In genomic region chr5:64159781-64160704, GRCm38 (mm10) we compare ENCODE assay signal across 8 mouse cellular contexts. TPM values are rescaled to one million over a fixed set of nuclear protein-coding genes. Genes with fewer than 3 reads are reported as not detected.
DNase-seq lines count a peak whose midpoint lies in the region; ATAC-seq and TF ChIP-seq lines count a peak whose summit lies in the region.

No protein-coding gene starts in this region.

- DNase-seq in 3T3-L1 (ENCODE audit: low read depth, low spot score) = peak; percentile 66
- DNase-seq in adrenal gland, postnatal 25 days = peak; percentile 58
- DNase-seq in kidney, postnatal 14 days = peak; percentile 71
- no peak for DNase-seq in liver, embryonic 14.5 days (ENCODE audit: low read depth in 3 of 3, low spot score in 3 of 3)
- DNase-seq in neural tube, embryonic 10.5 days (ENCODE audit: extremely low spot score, low spot score) = peak; percentile 83

- no peak overlapping the region for H3K27ac ChIP-seq in embryonic fibroblast, embryonic 13.5 days (ENCODE audit: insufficient read depth, low read length)
- H3K27ac ChIP-seq in heart, embryonic 15.5 days = peak overlapping the region; percentile 20; the same call in 1 of the 2 replicates
- H3K27ac ChIP-seq in liver, embryonic 14.5 days = no peak overlapping the region; the same call in 1 of the 2 replicates
- peak overlapping the region; percentile 30; the same call in 1 of the 2 replicates for H3K27ac ChIP-seq in stomach, embryonic 14.5 days (ENCODE audit: low read length)

- 0 out of 2 replicates have a peak, but pooled peaks have one; percentile 11 for TF ChIP-seq CTCF in embryonic fibroblast, embryonic 13.5 days (IDR thresholded peaks at IDR 0.05; ENCODE audit: borderline replicate concordance, insufficient read depth, low read length)
- peak; percentile 24; the same call in 1 of the 2 replicates for TF ChIP-seq CTCF in liver, embryonic 14.5 days (IDR thresholded peaks at IDR 0.05; ENCODE audit: low read depth)

- under 1% methylated on average over 61 of the region's 63 CpGs for WGBS in heart, embryonic 15.5 days
- under 1% methylated on average over 61 of the region's 63 CpGs for WGBS in liver, embryonic 14.5 days (ENCODE audit: insufficient replicate concordance)
- WGBS in stomach, embryonic 14.5 days = under 1% methylated on average over 58 of the region's 63 CpGs

- ATAC-seq in heart, embryonic 15.5 days (replicated peaks; ENCODE audit: insufficient number of reproducible peaks, insufficient read depth, low FRiP score, low read depth) = peak; percentile 52
- ATAC-seq in liver, embryonic 14.5 days (ENCODE audit: insufficient read depth) = peak; percentile 55
- ATAC-seq in stomach, embryonic 14.5 days (ENCODE audit: insufficient number of reproducible peaks, insufficient read depth, low FRiP score, low read depth) = peak; percentile 65

- H3K36me3 ChIP-seq in heart, embryonic 15.5 days = no peaks in the 10 kb centered on the region
- no peaks in the 10 kb centered on the region for H3K36me3 ChIP-seq in liver, embryonic 14.5 days (replicated peaks; ENCODE audit: control insufficient read depth, insufficient read depth, low read depth)
- H3K36me3 ChIP-seq in stomach, embryonic 14.5 days (ENCODE audit: control insufficient read depth, insufficient read depth, low read length) = no peaks in the 10 kb centered on the region

- H3K9ac ChIP-seq in heart, embryonic 15.5 days = peak overlapping the region; percentile 67
- peak overlapping the region; percentile 79 for H3K9ac ChIP-seq in liver, embryonic 14.5 days (replicated peaks)
- peak overlapping the region; percentile 71 for H3K9ac ChIP-seq in stomach, embryonic 14.5 days (replicated peaks; ENCODE audit: low read depth, low read length)

- peak overlapping the region; percentile 88 for H3K4me3 ChIP-seq in embryonic fibroblast, embryonic 13.5 days (ENCODE audit: insufficient read depth, low read length)
- peak overlapping the region; percentile 76 for H3K4me3 ChIP-seq in heart, embryonic 15.5 days
- peak overlapping the region; percentile 61 to 83 for H3K4me3 ChIP-seq in liver, embryonic 14.5 days (ENCODE audit: insufficient read depth in 1 of 2, low read depth in 2 of 2, low read length in 2 of 2)
- H3K4me3 ChIP-seq in stomach, embryonic 14.5 days (ENCODE audit: low read depth, low read length) = peak overlapping the region; percentile 70

- peaks cover 13% of the 10 kb centered on the region for H3K4me1 ChIP-seq in embryonic fibroblast, embryonic 13.5 days (ENCODE audit: control insufficient read depth, insufficient read depth, low read length)
- peaks cover 31% of the 10 kb centered on the region for H3K4me1 ChIP-seq in heart, embryonic 15.5 days (replicated peaks)
- peaks cover 36% of the 10 kb centered on the region in 2 experiments for H3K4me1 ChIP-seq in liver, embryonic 14.5 days (replicated peaks; ENCODE audit: control insufficient read depth in 2 of 2, insufficient read depth in 2 of 2, low read length in 1 of 2)
- H3K4me1 ChIP-seq in stomach, embryonic 14.5 days (ENCODE audit: control insufficient read depth, insufficient read depth, low read length) = peaks cover 7% of the 10 kb centered on the region; the same call in 1 of the 2 replicates

- no peaks in the 10 kb centered on the region for H3K9me3 ChIP-seq in heart, embryonic 15.5 days (replicated peaks)
- no peaks in the 10 kb centered on the region for H3K9me3 ChIP-seq in liver, embryonic 14.5 days (ENCODE audit: control insufficient read depth, low read length)
- H3K9me3 ChIP-seq in stomach, embryonic 14.5 days (ENCODE audit: control insufficient read depth, low read depth, low read length) = no peaks in the 10 kb centered on the region

- H3K4me2 ChIP-seq in heart, embryonic 15.5 days = peak overlapping the region; percentile 100
- H3K4me2 ChIP-seq in liver, embryonic 14.5 days (ENCODE audit: low read depth) = peak overlapping the region; percentile 100
- H3K4me2 ChIP-seq in stomach, embryonic 14.5 days (replicated peaks; ENCODE audit: low read depth, low read length) = peak overlapping the region; percentile 99

- 0 out of 2 replicates have a peak, but pooled peaks cover 5% of the 10 kb centered on the region for H3K27me3 ChIP-seq in heart, embryonic 15.5 days
- H3K27me3 ChIP-seq in liver, embryonic 14.5 days (ENCODE audit: control insufficient read depth, insufficient read depth, low read length) = peaks cover 5% of the 10 kb centered on the region; the same call in 1 of the 2 replicates
- H3K27me3 ChIP-seq in stomach, embryonic 14.5 days (ENCODE audit: control insufficient read depth, insufficient read depth, low read length) = 0 out of 2 replicates have a peak, but pooled peaks cover 3% of the 10 kb centered on the region

- TF ChIP-seq POLR2A in embryonic fibroblast, embryonic 13.5 days (IDR thresholded peaks at IDR 0.05; ENCODE audit: low read depth, low read length) = no peak; the same call in 1 of the 2 replicates

- no peak for TF ChIP-seq EP300 in liver, embryonic 14.5 days (IDR thresholded peaks at IDR 0.05; ENCODE audit: low read depth)

RNA-seq across cellular contexts. Expression of gene Tbc1d1, which starts 3.9 kb away (rescaled TPM):
- total RNA-seq in adrenal gland, postnatal 25 days (2021) = 10.8 and 11.2 TPM in 2 replicates
- polyA plus RNA-seq in embryonic fibroblast, embryonic 13.5 days (2011; ENCODE audit: insufficient read length, low read depth, missing spikeins) = 37.9 and 47.1 TPM in 2 replicates
- polyA plus RNA-seq in heart, embryonic 15.5 days (2015; fragmentation: Nextera tagmentation; extraction: Ambion mirVana) = 23.0 and 26.2 TPM in 2 replicates
- 3.5 and 4.8 TPM in 2 replicates for polyA plus RNA-seq in liver, embryonic 14.5 days (2012; rRNA removed)
- 5.6 and 6.7 TPM in 2 replicates for polyA plus RNA-seq in liver, embryonic 14.5 days (2014; fragmentation: Nextera tagmentation; extraction: Ambion mirVana)
- 37.2 and 39.4 TPM in 2 replicates for polyA plus RNA-seq in stomach, embryonic 14.5 days (2014; fragmentation: Nextera tagmentation; extraction: Ambion mirVana)

Comparison
In these comparisons a context has a peak if more than half of its experiments do, and no peak if none do; other contexts are left out.
1. DNase-seq: peak in 3T3-L1 (single experiment), adrenal gland, postnatal 25 days (single experiment), kidney, postnatal 14 days (single experiment) and neural tube, embryonic 10.5 days (single experiment); none in liver, embryonic 14.5 days (0 of 3).
2. H3K27ac ChIP-seq: peak in heart, embryonic 15.5 days (single experiment) and stomach, embryonic 14.5 days (single experiment); none in embryonic fibroblast, embryonic 13.5 days (single experiment) and liver, embryonic 14.5 days (single experiment).
3. Peak in every context shown above with its lines, with median percentiles within 50 percentile points of each other: H3K4me3 ChIP-seq, ATAC-seq, H3K4me2 ChIP-seq and H3K9ac ChIP-seq.